Mouse (Mus musculus) ES-Bruce4 (cell line): ENCODE measurements at regions not wholly inside any gene's neighbourhood (a gene's known extent, or its start where the extent isn't known, plus 50 kb on each side); places are given as distances from the start of the nearest gene placed in this dataset.
A peak's percentile ranks its signal among the peaks of the same experiment; 100 is the strongest.

Source experiments
- H3K27ac ChIP-seq: 2 replicates; pipeline ENCODE4 v1.5.1; 2012; ENCODE audit warnings: low read length, inconsistent platforms; ENCODE audit not compliant: insufficient read depth
- H3K27me3 ChIP-seq: 2 replicates; pipeline ENCODE4 v1.6.1; 2012; ENCODE audit warnings: mild to moderate bottlenecking, low read length, inconsistent platforms; ENCODE audit not compliant: control insufficient read depth, poor library complexity, insufficient read depth, severe bottlenecking
- H3K36me3 ChIP-seq: 2 replicates; pipeline ENCODE4 v1.6.1; 2012; ENCODE audit warnings: inconsistent platforms, mild to moderate bottlenecking, low read length, moderate library complexity; ENCODE audit not compliant: control insufficient read depth, poor library complexity, insufficient read depth, severe bottlenecking
- H3K4me1 ChIP-seq: one replicate; pipeline ENCODE4 v1.8.1; 2011; ENCODE audit warnings: low read length; ENCODE audit not compliant: control insufficient read depth, insufficient read depth
- H3K4me3 ChIP-seq: 2 replicates; pipeline ENCODE4 v1.5.1; 2011; ENCODE audit warnings: low read depth, mild to moderate bottlenecking, low read length
- H3K9ac ChIP-seq: 2 replicates; pipeline ENCODE4 v1.6.1; 2012; ENCODE audit warnings: low read depth, mild to moderate bottlenecking, inconsistent platforms; ENCODE audit not compliant: poor library complexity, severe bottlenecking
- H3K9me3 ChIP-seq: replicated peaks from 2 replicates; pipeline ENCODE4 v1.6.1; 2012; ENCODE audit warnings: mild to moderate bottlenecking, low read length, inconsistent platforms; ENCODE audit not compliant: control insufficient read depth, poor library complexity, insufficient read depth, severe bottlenecking
- CTCF ChIP-seq: IDR thresholded peaks from one replicate; pipeline ENCODE4 v1.8.1; 2011; ENCODE audit warnings: low read depth, low read length
- EP300 ChIP-seq: IDR thresholded peaks from 2 replicates; pipeline ENCODE4 v1.6.1; 2011; ENCODE audit warnings: low read depth, low read length; ENCODE audit not compliant: insufficient read depth
- POLR2A ChIP-seq: IDR thresholded peaks from one replicate; pipeline ENCODE4 v1.8.1; 2011; ENCODE audit warnings: low read length; ENCODE audit not compliant: insufficient read depth

- H3K4me3 ChIP-seq, result no peak overlapping the region
- TF ChIP-seq POLR2A, result no peak
- no peaks in the 10 kb centered on the region; the same call in 1 of the 2 replicates for H3K27me3 ChIP-seq
- H3K36me3 ChIP-seq, result no peaks in the 10 kb centered on the region
- H3K4me1 ChIP-seq, result no peaks in the 10 kb centered on the region
- no peak overlapping the region for H3K27ac ChIP-seq
- H3K9me3 ChIP-seq, result no peaks in the 10 kb centered on the region
- no peak overlapping the region for H3K9ac ChIP-seq
These were observed 142.3 kb upstream of the Otx2 start for GRCm38 (mm10) chr14:48815941-48816340.

GRCm38 (mm10) chr14:48815231-48815728 lies 141.7 kb upstream of the Otx2 start:
- H3K4me3 ChIP-seq, result no peak overlapping the region
- no peaks in the 10 kb centered on the region for H3K9me3 ChIP-seq
- no peak overlapping the region for H3K9ac ChIP-seq
- H3K36me3 ChIP-seq, result no peaks in the 10 kb centered on the region
- H3K4me1 ChIP-seq, result no peaks in the 10 kb centered on the region
- no peak overlapping the region for H3K27ac ChIP-seq
- TF ChIP-seq POLR2A (no peak), CTCF (no peak), EP300 (no peak)
- no peaks in the 10 kb centered on the region; the same call in 1 of the 2 replicates for H3K27me3 ChIP-seq

GRCm38 (mm10) chr14:48812741-48813495 lies 139.3 kb upstream of the Otx2 start:
- no peaks in the 10 kb centered on the region for H3K36me3 ChIP-seq
- H3K27me3 ChIP-seq, result no peaks in the 10 kb centered on the region; the same call in 1 of the 2 replicates

GRCm38 (mm10) chr14:48804098-48804497 lies 130.5 kb upstream of the Otx2 start:
- no peaks in the 10 kb centered on the region for H3K27me3 ChIP-seq
- H3K9me3 ChIP-seq, result no peaks in the 10 kb centered on the region
- H3K36me3 ChIP-seq, result no peaks in the 10 kb centered on the region
- TF ChIP-seq EP300 (no peak), CTCF (no peak), POLR2A (no peak)
- H3K4me1 ChIP-seq, result no peaks in the 10 kb centered on the region
- H3K27ac ChIP-seq, result no peak overlapping the region
- no peak overlapping the region for H3K4me3 ChIP-seq
- H3K9ac ChIP-seq, result no peak overlapping the region

More at GRCm38 (mm10) chr14:48812741-48813495, 139.3 kb upstream of the Otx2 start:
- Histone ChIP-seq H3K4me3 (no peak overlapping the region), H3K9me3 (no peaks in the 10 kb centered on the region), H3K27ac (no peak overlapping the region), H3K9ac (no peak overlapping the region), H3K4me1 (no peaks in the 10 kb centered on the region)
- TF ChIP-seq CTCF (no peak), POLR2A (no peak), EP300 (no peak)

- Histone ChIP-seq H3K36me3 (no peaks in the 10 kb centered on the region), H3K4me3 (0 out of 2 replicates have a peak overlapping the region, but pooled peaks have one; percentile 16), H3K27ac (no peak overlapping the region), H3K9ac (no peak overlapping the region), H3K9me3 (no peaks in the 10 kb centered on the region), H3K27me3 (no peaks in the 10 kb centered on the region), H3K4me1 (no peaks in the 10 kb centered on the region)
- no peak for TF ChIP-seq CTCF
- TF ChIP-seq POLR2A, result no peak
- TF ChIP-seq EP300, result no peak
These were observed 127.7 kb upstream of the Otx2 start for GRCm38 (mm10) chr14:48801283-48801682.

- Histone ChIP-seq H3K27ac (no peak overlapping the region), H3K36me3 (no peaks in the 10 kb centered on the region), H3K27me3 (no peaks in the 10 kb centered on the region), H3K9ac (no peak overlapping the region), H3K4me1 (no peaks in the 10 kb centered on the region), H3K9me3 (no peaks in the 10 kb centered on the region), H3K4me3 (no peak overlapping the region)
- no peak for TF ChIP-seq EP300
- TF ChIP-seq CTCF, result no peak
- TF ChIP-seq POLR2A, result no peak
These were observed 127.2 kb upstream of the Otx2 start for GRCm38 (mm10) chr14:48800857-48801256.
